Mouse (Mus musculus) forebrain, embryonic 10.5 days (tissue): ENCODE results near the gene Asah2. TPM values are rescaled to one million over a fixed set of nuclear protein-coding genes. Genes with fewer than 3 reads are reported as not detected.

Source experiments
- DNase-seq: peaks from one replicate; pipeline ENCODE4 v3.0.0-alpha.2; 2017; ENCODE audit warnings: low spot score; ENCODE audit errors: extremely low spot score
- H3K27ac ChIP-seq: fragments of 300-500 bp; sonication (generic); 2 replicates; pipeline ENCODE4 v1.5.1; 2016; ENCODE audit warnings: mild to moderate bottlenecking
- H3K27me3 ChIP-seq: fragments of 300-500 bp; sonication (generic); 2 replicates; pipeline ENCODE4 v1.6.1; 2016; ENCODE audit warnings: mild to moderate bottlenecking; ENCODE audit not compliant: poor library complexity, severe bottlenecking
- H3K36me3 ChIP-seq: fragments of 300-500 bp; sonication (generic); replicated peaks from 2 replicates; pipeline ENCODE4 v1.6.1; 2016; ENCODE audit warnings: mild to moderate bottlenecking, moderate library complexity
- H3K4me1 ChIP-seq: fragments of 300-500 bp; sonication (generic); 2 replicates; pipeline ENCODE4 v1.6.1; 2016
- H3K4me3 ChIP-seq: fragments of 300-500 bp; sonication (generic); 2 replicates; pipeline ENCODE4 v1.5.1; 2016; ENCODE audit warnings: mild to moderate bottlenecking, moderate library complexity
- H3K9me3 ChIP-seq: fragments of 300-500 bp; sonication (generic); 2 replicates; pipeline ENCODE4 v1.6.1; 2016; ENCODE audit warnings: mild to moderate bottlenecking, moderate library complexity
- WGBS: fragments of 180-500 bp; shearing (Covaris S2); methylation state at CpG from one replicate; pipeline ENCODE4 v1.1.7; 2016; 5-methylcytosine and 5-hydroxymethylcytosine counted together
- polyA plus RNA-seq: library from polyadenylated mRNA; unstranded; fragments of >200 nt; fragmentation: Nextera tagmentation; extraction: Ambion mirVana; gene quantifications from 2 replicates; pipeline ENCODE4 v1.2.1, GENCODE M21; 2016

Gene Asah2
- polyA plus RNA-seq, 1 experiment from 2014 or later, result 0.33 TPM

GRCm38 (mm10) chr19:31953799-31954198 is 154.2 kb downstream of the Asah2 start:
- Histone ChIP-seq H3K4me3 (no peak overlapping the region), H3K4me1 (no peaks in the 10 kb centered on the region), H3K27ac (no peak overlapping the region), H3K36me3 (no peaks in the 10 kb centered on the region), H3K27me3 (no peaks in the 10 kb centered on the region), H3K9me3 (no peaks in the 10 kb centered on the region)
- 80% methylated on average over 2 of the region's 2 CpGs for WGBS
- no peak for DNase-seq

- no peak overlapping the region for H3K4me3 ChIP-seq
Observed at GRCm38 (mm10) chr19:31950793-31951489, 157.1 kb downstream of the Asah2 start.

More at GRCm38 (mm10) chr19:31950793-31951489, 157.1 kb downstream of the Asah2 start:
- Histone ChIP-seq H3K4me1 (no peaks in the 10 kb centered on the region), H3K36me3 (no peaks in the 10 kb centered on the region), H3K27me3 (no peaks in the 10 kb centered on the region), H3K27ac (no peak overlapping the region), H3K9me3 (no peaks in the 10 kb centered on the region)
- 78% methylated on average over 7 of the region's 7 CpGs for WGBS
- no peak for DNase-seq

Other genes with a start within 250 kb of the Asah2 start
- not detected in 2 replicates for gene A1cf, start 239.4 kb downstream of the Asah2 start, polyA plus RNA-seq